Mouse (Mus musculus): ENCODE results near the gene Kdm5a.

The Kdm5a gene

GRCm38 (mm10) chr6:120473427-120473826 lies 109.5 kb downstream of the Kdm5a start:
- peak in 1 of 2 experiments; percentile 36 for DNase-seq

GRCm38 (mm10) chr6:120475288-120475687 lies 111.4 kb downstream of the Kdm5a start:
- no peak for DNase-seq

DNA sequence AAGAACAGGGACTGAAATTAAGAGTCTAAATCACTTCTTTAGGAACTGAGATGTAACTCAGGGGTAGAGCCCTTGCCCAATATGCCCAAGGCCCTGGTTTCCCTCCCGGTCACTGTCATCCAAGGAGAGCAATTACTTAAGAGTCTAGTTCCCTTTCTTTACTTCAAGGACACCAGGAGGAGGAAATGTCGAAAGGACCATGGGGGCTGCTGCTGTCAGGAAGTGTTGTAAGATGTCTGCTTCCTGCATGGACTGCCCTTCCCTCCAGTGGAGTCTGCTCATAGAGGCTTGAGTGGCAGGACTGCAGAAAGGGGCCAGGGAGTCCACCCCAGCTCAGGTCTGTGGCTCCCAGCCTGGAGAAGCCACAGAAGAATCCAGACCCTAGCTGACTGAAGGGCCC lies 115.4 kb downstream of the Kdm5a start:
- no peak for DNase-seq

GRCm38 (mm10) chr6:120480361-120480760 lies 116.4 kb downstream of the Kdm5a start:
- no peak for DNase-seq

GRCm38 (mm10) chr6:120481538-120481937 lies 117.6 kb downstream of the Kdm5a start:
- no peak for DNase-seq

- no peak for DNase-seq
Measured at GRCm38 (mm10) chr6:120482021-120482420, 118.1 kb downstream of the Kdm5a start.

- DNase-seq = no peak
Measured at GRCm38 (mm10) chr6:120482756-120483155, 118.8 kb downstream of the Kdm5a start.

- peak in 1 of 2 experiments; percentile 64 for DNase-seq
Measured at GRCm38 (mm10) chr6:120483211-120483626, 119.3 kb downstream of the Kdm5a start.

- DNase-seq = no peak
Measured at GRCm38 (mm10) chr6:120485038-120485437, 121.1 kb downstream of the Kdm5a start.

GRCm38 (mm10) chr6:120486051-120486510 lies 122.2 kb downstream of the Kdm5a start:
- DNase-seq = peak; percentile 34 to 37

DNA sequence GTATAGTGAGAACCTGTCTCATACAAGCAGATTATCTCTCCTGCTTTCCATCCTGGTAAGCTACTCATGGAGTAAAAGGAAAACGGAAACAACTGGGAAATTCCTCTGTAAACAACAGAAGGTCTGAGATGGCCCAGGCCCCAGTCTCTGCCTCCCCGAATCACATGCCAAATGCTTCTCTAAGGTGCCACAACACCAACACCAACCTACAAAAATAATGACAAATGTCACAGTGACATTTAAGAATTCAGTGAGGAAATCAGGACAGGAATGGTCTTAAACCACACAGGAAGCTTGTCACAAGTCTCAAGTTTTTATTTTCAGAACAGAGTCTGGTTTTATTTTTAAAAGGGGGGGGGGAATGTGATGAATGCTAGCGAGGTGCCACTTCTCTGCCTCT lies 124.7 kb downstream of the Kdm5a start:
- DNase-seq = no peak

DNA sequence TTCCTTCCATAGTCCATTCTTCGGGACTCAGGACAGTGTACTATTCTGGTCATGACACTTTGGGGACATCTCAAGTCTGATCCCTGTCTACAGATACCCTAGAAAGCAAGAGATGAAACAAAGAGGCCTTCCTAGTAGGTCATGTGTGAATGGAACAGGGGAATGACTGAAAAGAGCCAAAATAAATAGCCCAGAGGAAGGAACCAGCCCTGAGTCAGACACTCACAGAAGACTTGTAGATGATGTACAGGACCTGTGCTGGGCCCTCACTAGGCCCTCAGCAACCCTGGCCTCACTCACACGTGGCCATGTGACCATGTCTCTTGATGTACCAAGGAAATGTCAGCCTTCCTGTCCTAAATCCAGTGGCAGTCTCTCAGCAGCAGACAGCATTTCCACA lies 125.5 kb downstream of the Kdm5a start:
- no peak for DNase-seq

DNA sequence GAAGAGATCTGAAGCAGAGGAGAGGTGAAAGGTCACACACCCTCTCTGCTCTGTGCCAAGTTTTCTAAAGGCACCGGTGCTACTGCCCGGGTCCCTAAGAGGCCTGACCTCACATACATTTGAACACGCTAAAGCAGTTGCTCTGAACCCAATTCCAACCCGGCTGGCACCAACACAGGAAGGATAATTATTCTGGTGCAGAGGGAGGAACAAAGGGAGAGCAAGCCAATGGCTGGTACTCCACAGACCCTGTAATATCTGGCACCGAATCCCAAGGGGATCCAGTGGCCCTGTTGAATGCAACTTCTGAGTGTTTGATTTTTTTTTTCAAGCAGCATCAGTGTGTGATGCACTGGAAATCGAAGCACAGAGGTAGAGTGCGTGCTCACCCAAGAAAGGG lies 127.1 kb downstream of the Kdm5a start:
- no peak for DNase-seq

- no peak for DNase-seq
Measured at GRCm38 (mm10) chr6:120491862-120492498, 128.1 kb downstream of the Kdm5a start.

DNA sequence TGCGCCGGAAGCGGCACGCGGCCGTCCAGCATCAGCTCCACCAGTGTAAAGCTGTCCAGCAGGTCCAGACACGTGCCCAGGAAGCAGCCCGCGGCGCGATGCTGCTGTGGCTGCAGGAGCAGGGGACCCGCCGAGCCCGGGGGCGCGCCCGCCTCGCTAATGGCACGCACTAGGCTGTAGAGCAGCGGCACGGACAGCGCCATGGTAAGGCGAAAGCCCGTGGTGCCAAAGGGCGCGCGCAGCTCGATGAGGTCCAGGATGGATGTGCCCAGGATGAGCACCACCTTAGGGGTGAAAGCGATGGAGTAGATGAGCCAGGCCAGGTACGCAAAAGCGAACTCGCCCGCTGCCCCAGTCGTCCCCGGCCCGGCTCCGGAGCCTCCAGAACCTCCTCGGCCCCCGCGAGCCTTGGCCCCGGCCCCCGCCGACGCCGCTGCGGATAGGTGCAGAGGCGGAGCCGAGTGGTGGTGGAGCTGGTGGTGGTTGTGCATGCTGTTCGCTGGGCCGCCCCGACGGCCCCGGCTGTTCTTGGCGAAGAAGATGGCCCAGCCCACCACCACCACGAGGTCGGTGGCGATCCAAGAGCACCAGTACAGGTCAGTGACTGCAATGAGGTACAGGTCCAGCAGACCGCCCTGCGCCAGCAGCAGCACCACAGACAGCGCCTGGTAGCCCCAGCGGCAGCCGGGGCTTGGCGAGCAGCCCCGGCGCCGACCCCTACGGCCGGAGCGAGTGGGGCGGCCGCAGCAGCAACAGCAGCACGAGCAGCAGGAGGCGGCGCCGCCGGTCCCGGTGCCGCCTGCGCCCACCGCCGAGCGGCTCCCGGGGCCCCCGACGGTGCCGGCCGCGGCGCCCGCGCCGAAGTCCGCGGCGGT lies 128.8 kb downstream of the Kdm5a start:
- DNase-seq = peak; percentile 30 to 40

GRCm38 (mm10) chr6:120493374-120494181 lies 129.7 kb downstream of the Kdm5a start, which contains the start of gene Tmem121b:
Tmem121b (minus strand) TSS chr6:120493807.
- DNase-seq = peak; percentile 79 to 86
